Mouse (Mus musculus) lung, postnatal 0 days (tissue): ENCODE measurements at regions not wholly inside any gene's neighbourhood (a gene's known extent, or its start where the extent isn't known, plus 50 kb on each side); places are given as distances from the start of the nearest gene placed in this dataset.
"Not testable (repeated sequence)": the region's sequence is repeated elsewhere in the genome, so short reads cannot be mapped to it uniquely, and the experiment has no call there.

Experiments
- ATAC-seq: fragments of 200-750 bp; cut with Nextera tagmentation; 2 replicates; pipeline ENCODE4 v1.8.0; 2017; ENCODE audit warnings: moderate library complexity
- DNase-seq: peaks from one replicate; pipeline ENCODE4 v3.0.0-alpha.2; 2016; ENCODE audit warnings: low spot score
- H3K27ac ChIP-seq: fragments of 300-500 bp; sonication (generic); 2 replicates; pipeline ENCODE4 v1.5.1; 2014; ENCODE audit warnings: antibody characterized with exemption, mild to moderate bottlenecking, low read length, mixed read lengths
- H3K27me3 ChIP-seq: fragments of 300-500 bp; sonication (generic); replicated peaks from 2 replicates; pipeline ENCODE4 v1.6.1; 2014; ENCODE audit warnings: low read length, mixed read lengths; ENCODE audit not compliant: insufficient read depth
- H3K36me3 ChIP-seq: fragments of 300-500 bp; sonication (generic); 2 replicates; pipeline ENCODE4 v1.6.1; 2014; ENCODE audit warnings: low read length, mixed read lengths; ENCODE audit not compliant: insufficient read depth
- H3K4me1 ChIP-seq: fragments of 300-500 bp; sonication (generic); 2 replicates; pipeline ENCODE4 v1.6.1; 2014; ENCODE audit warnings: antibody characterized with exemption, low read depth, low read length, mixed read lengths; ENCODE audit not compliant: insufficient read depth
- H3K4me2 ChIP-seq: fragments of 300-500 bp; sonication (generic); replicated peaks from 2 replicates; pipeline ENCODE4 v1.6.1; 2014; ENCODE audit warnings: low read depth, mild to moderate bottlenecking, low read length, moderate library complexity, mixed read lengths
- H3K4me3 ChIP-seq: fragments of 300-500 bp; sonication (generic); 2 replicates; pipeline ENCODE4 v1.5.1; 2014; ENCODE audit warnings: low read depth, low read length
- H3K9ac ChIP-seq: fragments of 300-500 bp; sonication (generic); replicated peaks from 2 replicates; pipeline ENCODE4 v1.6.1; 2014; ENCODE audit warnings: low read depth, mild to moderate bottlenecking
- H3K9me3 ChIP-seq: fragments of 300-500 bp; sonication (generic); 2 replicates; pipeline ENCODE4 v1.6.1; 2016; ENCODE audit warnings: low read length, mixed read lengths
- CTCF ChIP-seq: IDR thresholded peaks from 2 replicates; pipeline ENCODE4 v1.5.1; 2016; ENCODE audit warnings: antibody characterized with exemption, mild to moderate bottlenecking
- EP300 ChIP-seq: IDR thresholded peaks from 2 replicates; pipeline ENCODE4 v1.6.1; 2016; ENCODE audit warnings: antibody characterized with exemption, mild to moderate bottlenecking, control low read depth
- WGBS: fragments of 180-500 bp; shearing (Covaris S2); extraction: QIAGEN DNeasy Blood & Tissue Kit; methylation state at CpG from one replicate; pipeline ENCODE4 v1.1.7; 2014; 5-methylcytosine and 5-hydroxymethylcytosine counted together

DNA sequence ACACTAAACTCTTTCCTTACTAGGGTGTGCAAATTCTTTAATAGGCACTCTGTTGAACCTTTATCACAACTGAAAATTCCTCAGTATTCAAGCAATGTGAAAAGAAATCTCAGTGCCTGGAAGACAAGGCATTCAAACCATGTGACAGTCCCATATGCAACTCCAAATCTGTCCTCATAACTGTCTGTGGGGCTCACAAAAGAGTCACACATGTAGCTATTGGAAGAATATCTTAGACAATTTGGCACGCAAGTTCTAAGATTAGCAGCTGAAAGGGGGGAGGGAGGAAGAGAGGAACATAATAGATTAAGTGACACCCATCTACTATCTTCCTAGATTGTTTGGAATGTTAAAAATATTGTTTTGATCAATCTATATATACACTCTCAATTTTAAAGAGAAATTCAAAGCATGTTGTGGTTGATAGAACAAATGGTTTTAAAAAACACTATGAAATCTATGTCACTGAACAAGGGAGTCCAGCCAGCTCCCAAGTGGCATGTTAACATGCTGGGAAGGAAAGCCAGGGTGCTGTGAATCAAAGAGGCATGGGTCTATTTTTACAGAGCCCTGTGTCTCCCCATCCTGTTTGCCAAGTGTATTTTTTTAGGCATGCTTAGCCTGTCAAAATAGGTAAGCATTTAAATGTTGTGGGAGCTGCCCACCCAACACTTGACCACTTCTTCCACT lies 177.7 kb upstream of the Zfp770 start:
- no peak for ATAC-seq
- no peaks in the 10 kb centered on the region for H3K4me1 ChIP-seq
- H3K9me3 ChIP-seq: no peaks in the 10 kb centered on the region
- no peaks in the 10 kb centered on the region for H3K36me3 ChIP-seq
- no peak for TF ChIP-seq CTCF
- TF ChIP-seq EP300: no peak
- DNase-seq: no peak
- WGBS: 65% methylated on average over 1 of the region's 1 CpGs
- H3K27me3 ChIP-seq: no peaks in the 10 kb centered on the region
- no peak overlapping the region for H3K4me2 ChIP-seq
- no peak overlapping the region for H3K4me3 ChIP-seq
- H3K9ac ChIP-seq: no peak overlapping the region
- H3K27ac ChIP-seq: no peak overlapping the region

DNA sequence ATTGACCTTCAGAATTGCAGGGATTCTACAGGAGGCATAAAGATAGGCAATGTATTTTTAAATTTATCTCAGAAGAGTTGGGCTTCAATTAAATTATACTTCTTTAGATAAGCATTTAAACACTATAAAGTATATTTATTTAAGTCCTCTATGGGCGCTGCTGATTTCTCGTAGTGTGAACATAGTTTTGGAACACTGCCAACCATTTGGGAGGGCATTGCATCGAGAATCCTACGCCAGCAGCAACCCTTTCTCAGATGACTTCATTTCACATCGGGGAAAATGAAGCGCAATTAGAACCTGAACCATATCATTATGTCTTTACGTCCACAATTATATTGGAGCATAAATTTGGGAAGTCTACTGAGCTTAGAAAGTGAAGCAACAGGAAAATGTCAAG lies 172.2 kb upstream of the Zfp770 start:
- no peaks in the 10 kb centered on the region for H3K36me3 ChIP-seq
- ATAC-seq (no peak), DNase-seq (no peak)
- TF ChIP-seq EP300: no peak
- no peak for TF ChIP-seq CTCF
- no peak overlapping the region for H3K27ac ChIP-seq
- no peaks in the 10 kb centered on the region for H3K9me3 ChIP-seq
- WGBS: 32% methylated on average over 7 of the region's 7 CpGs
- no peak overlapping the region for H3K4me3 ChIP-seq
- H3K4me2 ChIP-seq: no peak overlapping the region
- no peak overlapping the region for H3K9ac ChIP-seq
- no peaks in the 10 kb centered on the region for H3K27me3 ChIP-seq
- no peaks in the 10 kb centered on the region for H3K4me1 ChIP-seq

DNA sequence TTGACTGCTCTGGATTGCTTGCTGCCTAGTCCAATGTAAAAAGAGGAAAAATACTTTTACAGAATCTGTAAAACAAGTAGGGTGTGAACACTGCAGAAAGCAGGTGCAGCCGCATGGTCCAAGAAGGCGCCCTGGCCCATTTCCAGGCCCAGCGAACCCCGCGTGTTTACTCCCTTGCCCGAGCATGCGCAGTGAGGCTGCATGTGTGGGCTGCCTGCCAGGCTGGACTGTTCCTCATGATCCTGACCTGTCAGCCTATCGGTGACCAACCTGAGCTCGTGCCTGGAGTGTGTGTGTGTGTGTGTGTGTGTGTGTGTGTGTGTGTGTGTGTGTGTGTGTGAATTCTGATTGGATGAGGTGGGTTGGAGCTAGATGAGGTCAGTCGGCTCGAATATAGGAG lies 152.6 kb upstream of the Zfp770 start:
- H3K36me3 ChIP-seq, H3K4me2 ChIP-seq, DNase-seq, H3K9me3 ChIP-seq, ATAC-seq, H3K27me3 ChIP-seq, H3K27ac ChIP-seq, H3K4me3 ChIP-seq, H3K9ac ChIP-seq, H3K4me1 ChIP-seq: not testable (repeated sequence)
- 64% methylated on average over 11 of the region's 11 CpGs for WGBS

DNA sequence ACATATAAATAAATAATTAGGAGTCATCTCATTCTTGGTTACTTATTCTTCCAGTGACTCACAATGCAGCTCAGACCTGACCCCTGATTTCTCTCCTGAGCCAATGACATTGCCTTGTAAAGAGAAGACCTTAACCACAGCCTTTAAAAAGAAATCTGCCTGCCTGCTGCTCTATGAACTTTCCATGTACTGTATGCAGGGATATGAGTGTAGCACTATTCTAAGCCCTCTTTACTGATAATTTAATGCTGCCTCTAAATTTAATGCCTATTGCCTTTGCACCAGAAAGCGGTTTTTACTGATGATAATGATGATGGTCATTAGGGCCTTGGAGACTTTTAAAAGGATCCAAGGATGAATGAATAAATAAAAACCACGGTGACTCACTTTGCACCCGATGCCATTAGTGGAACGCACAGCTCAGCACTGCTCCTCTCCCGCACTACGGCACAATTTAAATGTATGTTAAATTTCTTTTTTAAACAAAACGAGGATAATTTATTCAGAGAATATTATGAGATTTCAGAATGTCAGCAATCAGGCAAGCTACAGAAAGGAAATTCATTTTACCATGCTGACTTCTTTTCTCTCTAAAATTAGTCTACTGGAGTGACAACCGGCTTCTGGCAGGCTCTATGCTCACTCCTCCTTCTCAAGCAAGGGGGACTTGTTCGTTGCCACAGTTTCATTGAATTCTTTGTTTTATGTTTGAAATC lies 139.5 kb upstream of the Zfp770 start:
- no peak overlapping the region for H3K4me3 ChIP-seq
- H3K4me2 ChIP-seq: no peak overlapping the region
- H3K4me1 ChIP-seq: no peaks in the 10 kb centered on the region
- H3K9me3 ChIP-seq: no peaks in the 10 kb centered on the region
- no peaks in the 10 kb centered on the region for H3K27me3 ChIP-seq
- H3K36me3 ChIP-seq: no peaks in the 10 kb centered on the region
- no peak overlapping the region for H3K27ac ChIP-seq
- H3K9ac ChIP-seq: no peak overlapping the region
- 82% methylated on average over 9 of the region's 9 CpGs for WGBS
- DNase-seq: no peak
- no peak for ATAC-seq
- TF ChIP-seq EP300 (no peak), CTCF (no peak)

DNA sequence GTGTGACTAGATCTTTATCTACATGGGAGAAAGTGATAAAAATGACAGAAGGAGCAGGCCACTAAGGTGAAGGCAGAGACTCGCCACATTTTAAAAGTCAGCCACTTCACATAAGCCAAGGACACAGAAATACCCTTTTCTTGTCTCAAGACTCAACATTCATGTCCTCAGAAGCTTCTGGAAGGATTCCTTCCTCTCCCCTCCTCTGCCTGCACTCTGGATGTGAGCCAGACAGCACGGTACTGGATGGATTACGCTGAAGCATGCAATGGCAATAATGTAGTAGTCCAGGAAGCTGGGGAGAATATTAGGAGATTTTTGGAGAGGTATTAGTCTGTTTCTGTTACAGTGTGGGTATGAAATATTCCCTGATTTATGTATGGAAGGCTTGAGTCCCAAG lies 100.5 kb upstream of the Zfp770 start:
- 67% methylated on average over 3 of the region's 3 CpGs for WGBS
- TF ChIP-seq EP300 (no peak), CTCF (no peak)
- Histone ChIP-seq H3K9me3 (no peaks in the 10 kb centered on the region), H3K9ac (no peak overlapping the region), H3K27ac (no peak overlapping the region), H3K27me3 (no peaks in the 10 kb centered on the region), H3K4me1 (no peaks in the 10 kb centered on the region), H3K36me3 (no peaks in the 10 kb centered on the region), H3K4me2 (no peak overlapping the region), H3K4me3 (no peak overlapping the region)
- no peak for DNase-seq
- ATAC-seq: no peak

DNA sequence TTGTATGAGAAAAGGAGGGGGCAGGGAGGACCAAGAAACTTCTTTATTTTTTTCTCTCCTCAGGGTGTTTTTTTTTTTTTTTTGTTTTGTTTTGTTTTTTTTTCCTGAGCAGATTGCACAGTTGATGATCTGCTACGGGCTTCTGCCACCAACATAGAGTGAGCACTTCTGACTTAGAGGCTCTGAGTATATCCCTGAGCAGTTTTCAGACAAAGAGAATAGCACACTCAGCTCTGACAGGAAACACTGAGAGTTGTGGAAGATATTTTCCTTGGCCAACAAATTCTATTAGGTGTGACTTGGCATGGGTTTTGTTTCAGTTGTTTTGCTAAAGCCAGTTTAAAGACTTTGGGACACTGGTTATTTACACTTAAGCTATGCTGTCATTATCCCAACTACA lies 93.8 kb upstream of the Zfp770 start:
- DNase-seq: peak; percentile 43
- Histone ChIP-seq H3K27me3 (no peaks in the 10 kb centered on the region), H3K4me3 (no peak overlapping the region), H3K9ac (no peak overlapping the region), H3K4me2 (no peak overlapping the region), H3K9me3 (no peaks in the 10 kb centered on the region), H3K36me3 (no peaks in the 10 kb centered on the region), H3K4me1 (no peaks in the 10 kb centered on the region), H3K27ac (no peak overlapping the region)
- TF ChIP-seq CTCF: no peak
- 0 out of 2 replicates have a peak, but pooled peaks have one; percentile 25 for ATAC-seq
- 41% methylated on average over 1 of the region's 1 CpGs for WGBS
